Mouse (Mus musculus): ENCODE measurements at regions not wholly inside any gene's neighbourhood (a gene's known extent, or its start where the extent isn't known, plus 50 kb on each side); places are given as distances from the start of the nearest gene placed in this dataset.
"Not testable (repeated sequence)": the region's sequence is repeated elsewhere in the genome, so short reads cannot be mapped to it uniquely, and the experiment has no call there.

- no peak for DNase-seq
These were observed 67.8 kb downstream of the 4933415F23Rik start for GRCm38 (mm10) chr1:23034271-23034670.

- no peak for DNase-seq
These were observed 78.5 kb downstream of the 4933415F23Rik start for GRCm38 (mm10) chr1:23023536-23023935.

GRCm38 (mm10) chr1:23007784-23008490 lies 94.1 kb downstream of the 4933415F23Rik start:
- DNase-seq, result no peak

- no peak for DNase-seq
These were observed 97.2 kb downstream of the 4933415F23Rik start for GRCm38 (mm10) chr1:23004882-23005281.

- DNase-seq, result no peak
These were observed 105.4 kb downstream of the 4933415F23Rik start for GRCm38 (mm10) chr1:22996665-22997064.

- DNase-seq, result no peak
These were observed 112.4 kb downstream of the 4933415F23Rik start for GRCm38 (mm10) chr1:22989521-22990221.

GRCm38 (mm10) chr1:22987521-22987920 lies 114.5 kb downstream of the 4933415F23Rik start:
- DNase-seq, result no peak

- DNase-seq, result not testable (repeated sequence)
These were observed 117.8 kb downstream of the 4933415F23Rik start for GRCm38 (mm10) chr1:22984276-22984675.

GRCm38 (mm10) chr1:22974917-22975316 lies 127.1 kb downstream of the 4933415F23Rik start:
- DNase-seq, result no peak

GRCm38 (mm10) chr1:22943995-22944394 lies 138.2 kb upstream of the Rims1 start:
- no peak for DNase-seq

- DNase-seq, result no peak
These were observed 134.0 kb upstream of the Rims1 start for GRCm38 (mm10) chr1:22939816-22940215.

- no peak for DNase-seq
These were observed 125.5 kb upstream of the Rims1 start for GRCm38 (mm10) chr1:22931147-22931896.

GRCm38 (mm10) chr1:22902992-22903391 lies 97.2 kb upstream of the Rims1 start:
- no peak for DNase-seq

GRCm38 (mm10) chr1:22901018-22901625 lies 95.3 kb upstream of the Rims1 start:
- DNase-seq, result peak; percentile 7

- DNase-seq, result peak; percentile 5
These were observed 89.3 kb upstream of the Rims1 start for GRCm38 (mm10) chr1:22895099-22895498.

GRCm38 (mm10) chr1:22862985-22863384 lies 57.2 kb upstream of the Rims1 start:
- no peak for DNase-seq
